Mouse (Mus musculus) neural tube, embryonic 15.5 days (tissue): ENCODE measurements around the gene Sox10. TPM values are rescaled to one million over a fixed set of nuclear protein-coding genes. Genes with fewer than 3 reads are reported as not detected.

Source experiments
- polyA plus RNA-seq: library from polyadenylated mRNA; unstranded; fragments of >200 nt; fragmentation: Nextera tagmentation; extraction: Ambion mirVana; gene quantifications from 2 replicates; pipeline ENCODE4 v1.2.1, GENCODE M21; 2015

The Sox10 gene
- polyA plus RNA-seq, 1 experiment from 2014 or later: 11.6 TPM

Other genes with a start within 250 kb of the Sox10 start
- gene Lgals1, start 238.5 kb downstream of the Sox10 start, polyA plus RNA-seq: 218 and 380 TPM in 2 replicates
- gene Nol12, start 230.3 kb downstream of the Sox10 start, polyA plus RNA-seq: 63.0 and 63.2 TPM in 2 replicates
- gene Triobp, start 217.5 kb downstream of the Sox10 start, polyA plus RNA-seq: 30.6 and 39.7 TPM in 2 replicates
- gene H1f0, start 136.8 kb downstream of the Sox10 start, polyA plus RNA-seq: 169 and 222 TPM in 2 replicates
- 0.14 and 0.17 TPM in 2 replicates for gene Galr3, start 123.4 kb downstream of the Sox10 start, polyA plus RNA-seq
- gene Ankrd54, start 102.3 kb downstream of the Sox10 start, polyA plus RNA-seq: 52.4 and 52.8 TPM in 2 replicates
- 164 and 193 TPM in 2 replicates for gene Eif3l, start 90.1 kb downstream of the Sox10 start, polyA plus RNA-seq
- 11.6 and 12.2 TPM in 2 replicates for gene Micall1, start 56.3 kb downstream of the Sox10 start, polyA plus RNA-seq
- 248 and 249 TPM in 2 replicates for gene Polr2f, start 24.2 kb downstream of the Sox10 start, polyA plus RNA-seq
- 11.3 and 12.6 TPM in 2 replicates for gene 1700088E04Rik, start 24.0 kb downstream of the Sox10 start, polyA plus RNA-seq
- 89.9 and 99.7 TPM in 2 replicates for gene Pick1, start 63.9 kb upstream of the Sox10 start, polyA plus RNA-seq
- gene Gm49486, start 64.2 kb upstream of the Sox10 start, polyA plus RNA-seq: 1.3 and 1.5 TPM in 2 replicates
- 0.27 and 0.40 TPM in 2 replicates for gene Slc16a8, start 89.5 kb upstream of the Sox10 start, polyA plus RNA-seq
- 2.0 and 4.0 TPM in 2 replicates for gene Baiap2l2, start 120.3 kb upstream of the Sox10 start, polyA plus RNA-seq
- gene Pla2g6, start 163.2 kb upstream of the Sox10 start, polyA plus RNA-seq: 26.1 and 27.9 TPM in 2 replicates
- 0.81 and 1.7 TPM in 2 replicates for gene Maff, start 181.4 kb upstream of the Sox10 start, polyA plus RNA-seq
- 43.1 and 46.3 TPM in 2 replicates for gene Tmem184b, start 238.3 kb upstream of the Sox10 start, polyA plus RNA-seq